Mouse (Mus musculus): Measurements from ENCODE around the gene Thrb.
"Not testable (repeated sequence)": the region's sequence is repeated elsewhere in the genome, so short reads cannot be mapped to it uniquely, and the experiment has no call there.

The Thrb gene

GRCm38 (mm10) chr14:17879446-17879845, 219.4 kb downstream of the Thrb start:
- no peak for DNase-seq (ENCODE audit: low spot score)

GRCm38 (mm10) chr14:17884884-17885283, 224.8 kb downstream of the Thrb start:
- no peak for DNase-seq (ENCODE audit: low spot score)

- DNase-seq (ENCODE audit: low spot score): no peak
Observed at GRCm38 (mm10) chr14:17885320-17885719, 225.3 kb downstream of the Thrb start.

GRCm38 (mm10) chr14:17894791-17895190, 234.7 kb downstream of the Thrb start:
- no peak for DNase-seq (ENCODE audit: low spot score)

- no peak for DNase-seq (ENCODE audit: low spot score)
Observed at GRCm38 (mm10) chr14:17899733-17900413, 239.8 kb downstream of the Thrb start.

GRCm38 (mm10) chr14:17900414-17900795, 240.3 kb downstream of the Thrb start:
- no peak for DNase-seq (ENCODE audit: low spot score)

GRCm38 (mm10) chr14:17902426-17902825, 242.4 kb downstream of the Thrb start:
- DNase-seq (ENCODE audit: low spot score): no peak

GRCm38 (mm10) chr14:17903121-17903520, 243.1 kb downstream of the Thrb start:
- DNase-seq (ENCODE audit: low spot score): no peak

GRCm38 (mm10) chr14:17904554-17904953, 244.5 kb downstream of the Thrb start:
- DNase-seq (ENCODE audit: low spot score): no peak

- no peak for DNase-seq (ENCODE audit: low spot score)
Observed at GRCm38 (mm10) chr14:17905627-17906026, 245.6 kb downstream of the Thrb start.

GRCm38 (mm10) chr14:17906931-17907330, 246.9 kb downstream of the Thrb start:
- no peak for DNase-seq (ENCODE audit: low spot score)

GRCm38 (mm10) chr14:17911157-17911556, 251.1 kb downstream of the Thrb start:
- no peak for DNase-seq (ENCODE audit: low spot score)

GRCm38 (mm10) chr14:17912573-17913207, 252.6 kb downstream of the Thrb start:
- DNase-seq (ENCODE audit: low spot score): no peak

GRCm38 (mm10) chr14:17915556-17915955, 255.5 kb downstream of the Thrb start:
- DNase-seq (ENCODE audit: low spot score): no peak

GRCm38 (mm10) chr14:17916651-17917050, 256.6 kb downstream of the Thrb start:
- DNase-seq (ENCODE audit: low spot score): no peak

- DNase-seq (ENCODE audit: low spot score): no peak
Observed at GRCm38 (mm10) chr14:17917124-17917763, 257.2 kb downstream of the Thrb start.

GRCm38 (mm10) chr14:17917899-17918298, 257.8 kb downstream of the Thrb start:
- DNase-seq (ENCODE audit: low spot score): no peak

GRCm38 (mm10) chr14:17922807-17923704, 263.0 kb downstream of the Thrb start:
- DNase-seq (ENCODE audit: low spot score): no peak

- DNase-seq (ENCODE audit: low spot score): no peak
Observed at GRCm38 (mm10) chr14:17927469-17927868, 267.4 kb downstream of the Thrb start.

- DNase-seq (ENCODE audit: low spot score): no peak
Observed at GRCm38 (mm10) chr14:17929585-17929984, 269.5 kb downstream of the Thrb start.

GRCm38 (mm10) chr14:17933475-17933874, 273.4 kb downstream of the Thrb start:
- no peak for DNase-seq (ENCODE audit: low spot score)

- DNase-seq (ENCODE audit: low spot score): not testable (repeated sequence)
Observed at GRCm38 (mm10) chr14:17934779-17935178, 274.7 kb downstream of the Thrb start.
